Mouse (Mus musculus) liver, postnatal 0 days (tissue): Measurements from ENCODE around the gene Tbxas1.

Experiments used
- CTCF ChIP-seq: sonication (generic); IDR thresholded peaks from 2 replicates; pipeline ENCODE4 v1.5.1; 2016; ENCODE audit warnings: antibody characterized with exemption, low read depth
- EP300 ChIP-seq: IDR thresholded peaks from 2 replicates; pipeline ENCODE4 v1.6.1; 2016; ENCODE audit warnings: antibody characterized with exemption, low read depth, mild to moderate bottlenecking

GRCm38 (mm10) chr6:38874035-38874434 is 1.2 kb upstream of the Tbxas1 start:
- TF ChIP-seq CTCF (peak; percentile 75), EP300 (no peak)
